Mouse (Mus musculus) urinary bladder, postnatal 14 days (tissue): Measurements from ENCODE around the gene Dhx57.
"Not testable (repeated sequence)": the region's sequence is repeated elsewhere in the genome, so short reads cannot be mapped to it uniquely, and the experiment has no call there.

Source experiments
- DNase-seq: peaks from one replicate; pipeline ENCODE4 v3.0.0; 2021; ENCODE audit warnings: low spot score

The Dhx57 gene

GRCm38 (mm10) chr17:80254421-80254820 lies 35.9 kb downstream of the Dhx57 start:
- no peak for DNase-seq

- no peak for DNase-seq
Measured at GRCm38 (mm10) chr17:80252757-80253525, 37.3 kb downstream of the Dhx57 start.

- no peak for DNase-seq
Measured at GRCm38 (mm10) chr17:80243116-80243515, 47.2 kb downstream of the Dhx57 start.

GRCm38 (mm10) chr17:80241594-80241993 lies 48.7 kb downstream of the Dhx57 start:
- no peak for DNase-seq

GRCm38 (mm10) chr17:80237475-80237874 lies 52.8 kb downstream of the Dhx57 start:
- DNase-seq = no peak

GRCm38 (mm10) chr17:80236805-80237204 lies 53.5 kb downstream of the Dhx57 start:
- DNase-seq = no peak

DNA sequence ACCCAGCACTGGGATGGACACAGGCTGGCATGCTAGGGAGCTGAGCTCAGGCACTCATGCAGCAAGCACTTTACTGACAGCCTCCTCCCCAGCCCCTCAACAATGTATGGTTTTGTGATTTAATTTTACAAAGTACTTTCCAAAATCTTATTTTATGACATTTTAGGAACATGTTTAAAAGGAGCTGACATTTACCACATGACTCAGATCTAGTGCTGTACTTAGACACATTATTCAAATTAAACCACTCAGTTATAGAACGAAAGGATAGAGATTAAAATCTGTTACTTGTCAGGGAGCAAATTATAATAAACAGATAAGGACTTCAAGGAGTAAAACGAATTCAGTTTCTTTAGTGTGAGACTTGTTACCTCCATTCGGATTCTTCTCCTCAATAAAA lies 54.8 kb downstream of the Dhx57 start:
- DNase-seq = no peak

DNA sequence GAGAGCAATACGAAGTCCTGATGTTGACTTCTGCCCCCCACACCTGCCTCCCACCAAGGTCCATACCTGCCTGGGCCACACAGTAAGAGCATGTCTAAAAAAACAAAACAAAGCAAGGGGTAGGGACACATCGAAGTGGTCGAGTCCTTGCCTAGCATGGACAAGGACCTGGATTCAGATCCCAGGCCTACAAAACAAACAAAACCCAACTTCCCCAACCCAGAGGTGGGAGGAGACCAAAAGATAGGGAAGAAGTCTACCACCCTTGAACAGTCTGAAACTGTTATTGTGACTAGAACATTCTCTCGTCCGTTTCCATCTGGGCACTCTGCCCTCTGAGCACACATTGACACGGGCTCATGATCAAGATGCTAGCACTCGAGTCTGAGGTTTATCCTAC lies 55.9 kb downstream of the Dhx57 start:
- no peak for DNase-seq

DNA sequence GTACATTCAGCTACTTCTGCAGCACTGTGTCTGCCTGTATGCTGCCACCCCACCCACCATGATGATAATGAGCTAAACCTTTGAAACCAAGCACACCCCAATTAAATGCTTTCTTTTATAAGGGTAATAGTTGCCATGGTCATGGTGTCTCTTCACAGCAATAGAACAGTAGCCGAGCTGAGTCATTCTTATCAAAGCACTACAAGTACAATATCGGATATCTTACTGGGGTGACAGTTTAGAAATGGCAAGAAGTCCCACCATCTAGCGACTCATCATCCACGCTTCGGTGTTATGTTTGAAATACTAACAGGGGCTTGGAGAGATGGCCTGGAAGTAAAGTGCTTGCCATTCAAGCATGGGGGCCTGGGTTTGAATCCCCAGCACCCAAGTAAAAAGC lies 56.4 kb downstream of the Dhx57 start:
- no peak for DNase-seq

- DNase-seq = no peak
Measured at GRCm38 (mm10) chr17:80229396-80229795, 60.9 kb downstream of the Dhx57 start.

DNA sequence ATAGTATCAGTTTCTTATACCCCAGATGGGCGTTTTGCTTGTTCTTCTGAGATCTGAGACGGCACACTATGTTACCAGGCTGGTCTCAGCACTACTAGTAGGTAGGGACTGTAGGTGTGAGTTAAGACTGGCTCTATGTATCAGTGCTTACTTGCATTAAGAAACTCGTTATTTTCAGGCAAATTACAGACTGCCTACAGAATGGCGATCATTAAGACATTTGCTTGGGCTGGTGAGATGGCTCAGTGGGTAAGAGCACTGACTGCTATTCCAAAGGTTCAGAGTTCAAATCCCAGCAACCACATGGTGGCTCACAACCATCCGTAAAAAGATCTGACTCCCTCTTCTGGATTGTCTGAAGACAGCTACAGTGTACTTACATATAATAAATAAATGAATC lies 65.1 kb downstream of the Dhx57 start:
- DNase-seq = not testable (repeated sequence)

DNA sequence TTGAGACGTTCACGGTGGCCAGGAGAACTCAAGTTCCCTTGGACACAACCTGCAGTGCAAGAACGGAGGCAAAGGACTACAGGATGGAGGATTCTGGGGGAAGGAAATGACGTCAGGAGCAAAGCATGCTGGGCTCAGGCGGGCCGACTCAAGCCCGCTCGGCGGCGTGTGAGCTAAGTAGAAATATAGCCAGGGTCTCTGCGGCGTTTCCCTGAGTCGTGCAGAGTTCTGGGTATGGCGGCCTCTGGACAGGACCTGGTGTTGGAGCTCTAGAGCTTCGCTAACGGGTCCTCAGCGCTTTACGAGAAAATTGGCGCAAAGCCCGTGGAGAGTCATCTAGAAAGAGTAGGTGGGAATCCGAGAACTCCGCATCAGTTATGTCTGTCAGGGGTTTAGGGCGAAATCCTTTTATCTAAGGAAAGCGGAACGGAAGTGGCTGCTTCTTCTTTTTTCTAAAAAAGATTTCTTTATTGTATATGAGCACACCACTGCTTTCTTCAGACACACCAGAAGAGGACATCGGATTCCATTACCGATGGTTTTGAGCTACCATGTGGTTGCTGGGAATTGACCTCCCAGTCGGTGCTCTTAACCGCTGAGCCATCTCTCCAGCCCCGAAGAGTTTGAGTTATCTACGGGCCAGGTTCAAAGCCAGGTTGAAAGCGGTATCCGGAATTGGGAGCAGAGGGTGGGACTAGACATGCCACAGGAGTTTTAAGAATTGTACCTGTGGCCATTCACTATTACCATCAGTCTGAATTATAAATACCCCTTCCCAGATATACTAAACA lies 65.8 kb downstream of the Dhx57 start, which contains the start of gene Gemin6:
TSS of gene Gemin6 (plus strand) at position 116 of the 791 bp plus-strand sequence.
- peak; percentile 81 for DNase-seq

DNA sequence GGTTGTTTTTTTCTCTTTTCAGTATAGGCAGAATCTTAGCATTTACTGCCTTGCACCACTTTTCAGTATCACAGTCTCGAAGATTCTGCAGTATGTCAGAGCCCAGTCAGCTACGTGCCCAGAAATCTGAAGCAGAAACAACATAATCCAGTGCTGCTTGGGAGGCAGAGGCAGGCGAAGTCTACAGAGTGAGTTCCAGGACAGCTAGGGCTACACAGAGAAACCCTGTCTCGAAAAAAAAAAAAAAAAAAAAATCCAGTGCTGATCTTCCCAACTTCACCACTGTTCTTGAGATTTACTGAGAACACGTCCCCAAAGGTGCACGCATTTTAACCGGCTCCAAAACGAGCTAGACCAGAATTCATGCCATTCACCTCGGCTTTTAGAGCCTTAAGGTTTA lies 66.4 kb downstream of the Dhx57 start:
- DNase-seq = no peak

DNA sequence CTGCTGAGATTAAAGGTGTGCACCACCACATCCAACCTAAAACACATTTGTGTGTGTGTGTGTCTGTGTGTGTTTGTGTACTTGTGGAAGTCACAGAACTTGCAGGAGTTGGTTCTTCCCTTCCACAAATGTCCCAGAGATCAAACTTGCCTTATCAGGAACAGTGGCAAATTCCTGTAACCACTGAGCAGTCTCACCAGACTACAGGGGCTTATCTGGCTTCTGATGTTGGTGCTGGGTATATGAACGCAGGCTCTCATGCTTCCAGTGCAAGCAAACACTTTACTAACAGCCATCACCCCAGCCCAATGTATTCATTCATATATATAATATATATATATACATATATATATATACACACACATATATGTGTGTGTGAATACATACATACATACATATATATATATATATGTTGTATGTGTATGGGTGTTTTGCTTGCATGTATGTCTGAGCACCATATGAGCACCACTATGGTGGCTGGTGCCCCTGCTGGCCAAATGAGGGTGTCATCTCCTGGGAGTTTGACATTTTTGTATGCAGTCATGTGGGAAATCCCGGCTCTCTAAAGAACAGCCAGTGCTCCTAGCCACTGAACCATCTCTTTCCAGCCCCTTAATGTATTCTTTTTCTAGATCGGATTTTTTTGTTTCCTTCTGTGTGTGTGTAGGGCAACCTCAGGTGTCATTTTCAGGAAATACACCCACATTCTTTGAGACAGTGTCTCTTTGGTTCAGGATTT lies 68.2 kb downstream of the Dhx57 start:
- DNase-seq = no peak

DNA sequence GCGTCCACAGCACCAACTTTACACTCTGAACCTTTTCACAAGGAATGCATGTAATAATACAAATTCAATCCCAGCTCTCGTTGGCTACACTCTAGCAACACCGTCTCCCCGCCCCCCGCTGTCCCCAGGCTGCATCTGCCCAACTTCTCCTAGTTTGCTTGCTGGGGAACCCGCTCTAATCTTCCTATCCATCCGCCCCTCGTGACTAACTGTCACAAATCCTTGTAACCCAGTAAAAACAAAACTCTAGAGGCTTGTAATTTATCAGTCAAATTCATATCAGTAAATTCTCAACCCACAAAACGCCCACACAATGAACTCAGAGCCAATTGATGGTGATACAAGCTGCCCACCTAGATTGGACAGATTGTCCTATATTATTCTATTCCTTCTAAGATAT lies 69.1 kb downstream of the Dhx57 start:
- DNase-seq = no peak

- no peak for DNase-seq
Measured at GRCm38 (mm10) chr17:80220131-80220530, 70.1 kb downstream of the Dhx57 start.

GRCm38 (mm10) chr17:80213998-80214397 lies 76.3 kb downstream of the Dhx57 start:
- DNase-seq = not testable (repeated sequence)

- DNase-seq = peak; percentile 98
Measured at GRCm38 (mm10) chr17:80206671-80207581, 83.3 kb downstream of the Dhx57 start, which contains the start of the genes Srsf7 and Ttc39d. TSS of gene Srsf7 (minus strand) at chr17:80207307. TSS of gene Ttc39d (plus strand) at chr17:80207460.

GRCm38 (mm10) chr17:80206301-80206670 lies 84.0 kb downstream of the Dhx57 start:
- no peak for DNase-seq

- DNase-seq = no peak
Measured at GRCm38 (mm10) chr17:80205657-80206056, 84.6 kb downstream of the Dhx57 start.

- DNase-seq = no peak
Measured at GRCm38 (mm10) chr17:80199160-80199778, 91.0 kb downstream of the Dhx57 start.
